ENCODE assay signal across 8 mouse cellular contexts in genomic region chr2:103706226-103706625, GRCm38 (mm10). TPM values are rescaled to one million over a fixed set of nuclear protein-coding genes. Genes with fewer than 3 reads are reported as not detected.
DNase-seq lines count a peak whose midpoint lies in the region; ATAC-seq and TF ChIP-seq lines count a peak whose summit lies in the region.

No protein-coding gene starts in this region.

- TF ChIP-seq CTCF in kidney, adult 2 months (conservative IDR thresholded peaks at IDR 0.05; ENCODE audit: insufficient read depth, insufficient read length, low read depth, low read length): 0 out of 2 replicates have a peak, but pooled peaks have one; percentile 22

- no peak for TF ChIP-seq POLR2A in kidney, adult 2 months (IDR thresholded peaks at IDR 0.05; ENCODE audit: low read depth, low read length)

- H3K9me3 ChIP-seq in embryonic facial prominence, embryonic 12.5 days: no peaks in the 10 kb centered on the region
- no peaks in the 10 kb centered on the region for H3K9me3 ChIP-seq in midbrain, embryonic 15.5 days

- peaks cover 64% of the 10 kb centered on the region for H3K36me3 ChIP-seq in embryonic facial prominence, embryonic 12.5 days
- H3K36me3 ChIP-seq in kidney, adult 2 months (ENCODE audit: control insufficient read depth, insufficient read depth, low read length): peaks cover 2% of the 10 kb centered on the region; the same call in 1 of the 2 replicates
- no peaks in the 10 kb centered on the region for H3K36me3 ChIP-seq in midbrain, embryonic 15.5 days (replicated peaks)

- peak overlapping the region; percentile 55 for H3K27ac ChIP-seq in embryonic facial prominence, embryonic 12.5 days
- no peak overlapping the region for H3K27ac ChIP-seq in kidney, adult 2 months (ENCODE audit: insufficient read depth, low read depth, low read length)
- no peak overlapping the region for H3K27ac ChIP-seq in midbrain, embryonic 15.5 days

- intact Hi-C loops in left cerebral cortex, postnatal 25 days (cut with DNase I): loop anchor here (5.0 kb wide), 1 partner anchor 249 kb away; no protein-coding TSS in a partner anchor

- WGBS in embryonic facial prominence, embryonic 12.5 days: 42% methylated on average over 11 of the region's 11 CpGs
- 25% methylated on average over 11 of the region's 11 CpGs for WGBS in kidney, adult 2 months
- WGBS in midbrain, embryonic 15.5 days: 35% methylated on average over 11 of the region's 11 CpGs

- H3K4me2 ChIP-seq in embryonic facial prominence, embryonic 12.5 days (replicated peaks): no peak overlapping the region
- H3K4me2 ChIP-seq in midbrain, embryonic 15.5 days: no peak overlapping the region

- ATAC-seq in embryonic facial prominence, embryonic 12.5 days (ENCODE audit: insufficient number of reproducible peaks, insufficient read depth, low FRiP score, low TSS enrichment): peak; percentile 65
- ATAC-seq in midbrain, embryonic 15.5 days (replicated peaks): peak; percentile 81

- H3K4me3 ChIP-seq in embryonic facial prominence, embryonic 12.5 days: no peak overlapping the region
- H3K4me3 ChIP-seq in kidney, adult 2 months (ENCODE audit: insufficient read depth, low read depth, low read length): no peak overlapping the region
- H3K4me3 ChIP-seq in midbrain, embryonic 15.5 days: no peak overlapping the region

- peaks cover 11% of the 10 kb centered on the region for H3K4me1 ChIP-seq in embryonic facial prominence, embryonic 12.5 days
- H3K4me1 ChIP-seq in kidney, adult 2 months (ENCODE audit: control insufficient read depth, insufficient read depth, low read length): peaks cover 4% of the 10 kb centered on the region; the same call in 1 of the 2 replicates
- H3K4me1 ChIP-seq in midbrain, embryonic 15.5 days: peaks cover 7% of the 10 kb centered on the region

- DNase-seq in embryo, embryonic 11 days: peak; percentile 45
- DNase-seq in embryo, embryonic 9.5 days (ENCODE audit: extremely low spot score): no peak
- peak; percentile 73 to 81 for DNase-seq in heart, adult 18-20 months
- peak; percentile 93 for DNase-seq in kidney, adult 2 months
- DNase-seq in left cerebral cortex, postnatal 25 days (ENCODE audit: low spot score in 2 of 2): peak; percentile 54 to 76
- DNase-seq in testis, postnatal 14 days (ENCODE audit: low spot score): peak; percentile 86

- H3K27me3 ChIP-seq in embryonic facial prominence, embryonic 12.5 days: no peaks in the 10 kb centered on the region
- H3K27me3 ChIP-seq in kidney, adult 2 months (replicated peaks; ENCODE audit: control insufficient read depth, insufficient read depth, low read length): no peaks in the 10 kb centered on the region
- no peaks in the 10 kb centered on the region for H3K27me3 ChIP-seq in midbrain, embryonic 15.5 days (replicated peaks)

- H3K9ac ChIP-seq in embryonic facial prominence, embryonic 12.5 days: no peak overlapping the region
- no peak overlapping the region for H3K9ac ChIP-seq in midbrain, embryonic 15.5 days

RNA-seq across cellular contexts. Expression of gene Nat10, which starts 54.8 kb away (rescaled TPM):
- polyA plus RNA-seq in embryonic facial prominence, embryonic 12.5 days (2016; fragmentation: Nextera tagmentation; extraction: Ambion mirVana): 29.2 and 30.7 TPM in 2 replicates
- total RNA-seq in heart, adult 18-20 months (2021): 10 to 100 TPM; 15.5 to 17.7 TPM
- polyA plus RNA-seq in kidney, adult 2 months (2012; rRNA removed): 23.8 and 29.6 TPM in 2 replicates
- total RNA-seq in left cerebral cortex, postnatal 25 days (2021): 10 to 100 TPM; 34.4 to 35.5 TPM
- polyA plus RNA-seq in midbrain, embryonic 15.5 days (2015; fragmentation: Nextera tagmentation; extraction: Ambion mirVana): 20.1 and 20.4 TPM in 2 replicates
